Mouse (Mus musculus): ENCODE measurements around the gene 4930486L24Rik. TPM values are rescaled to one million over a fixed set of nuclear protein-coding genes. Genes with fewer than 3 reads are reported as not detected.
"Not testable (repeated sequence)": the region's sequence is repeated elsewhere in the genome, so short reads cannot be mapped to it uniquely, and the experiment has no call there.

Gene 4930486L24Rik
- not detected in 2 replicates for polyA plus RNA-seq (2015; fragmentation: Nextera tagmentation; extraction: Ambion mirVana)

DNA sequence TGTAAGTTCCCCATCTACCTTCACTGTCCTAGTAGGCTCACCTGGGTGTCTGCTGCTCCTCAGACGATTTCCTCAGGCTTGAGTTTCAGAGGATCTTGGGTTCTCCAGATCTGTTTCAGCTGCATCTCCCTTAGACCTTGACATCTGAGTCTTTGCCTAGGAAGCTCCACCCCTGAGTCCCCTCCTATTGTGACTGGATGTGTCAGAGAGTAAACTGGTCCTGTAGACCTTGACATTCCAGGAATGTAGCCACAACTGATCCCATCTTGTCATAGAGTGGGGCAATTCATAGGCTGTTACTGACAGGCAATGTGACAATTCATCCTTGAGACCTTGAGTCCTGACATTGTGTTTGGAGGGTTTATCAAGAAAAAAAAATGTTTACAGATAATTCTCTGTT lies at the start of gene 4930486L24Rik:
Gene 4930486L24Rik (minus strand): TSS at position 195 of the 400 bp plus-strand sequence.
- Histone ChIP-seq H3K4me1 (replicated peaks) (no peaks in the 10 kb centered on the region), H3K27me3 (no peaks in the 10 kb centered on the region), H3K4me2 (replicated peaks) (no peak within 1 kb of the TSS), H3K36me3 (no peaks in the 10 kb centered on the region), H3K4me3 (replicated peaks) (no peak within 1 kb of the TSS), H3K9me3 (no peaks in the 10 kb centered on the region), H3K9ac (replicated peaks) (no peak within 1 kb of the TSS), H3K27ac (no peak within 1 kb of the TSS)
- 65% methylated on average over 1 of the region's 1 CpGs for WGBS
- no peak for ATAC-seq

DNA sequence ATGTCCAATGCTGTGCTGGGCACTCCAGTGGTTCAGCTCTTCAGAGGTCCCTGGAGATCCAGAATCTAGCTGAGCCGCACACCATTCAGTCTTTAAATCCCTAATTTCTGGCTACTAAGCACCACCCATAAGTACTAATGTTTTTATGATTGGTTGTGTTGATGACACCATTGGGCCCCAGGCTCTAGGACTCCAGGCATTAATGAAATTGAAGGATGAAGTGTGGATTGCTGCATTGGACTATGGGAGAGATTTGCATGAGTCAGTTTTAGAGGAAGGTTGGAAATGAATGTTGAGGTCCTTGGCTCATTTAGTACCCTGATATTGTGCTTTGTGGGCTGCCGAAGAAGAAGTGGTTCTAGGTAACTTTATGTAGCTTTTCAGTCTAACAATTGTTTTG lies 40.5 kb upstream of the 4930486L24Rik start, which contains the start of gene Tpbpb:
Gene Tpbpb (minus strand): TSS at position 101 of the 400 bp plus-strand sequence.
- not testable (repeated sequence) for H3K36me3 ChIP-seq; H3K27me3 ChIP-seq; ATAC-seq; H3K9ac ChIP-seq (replicated peaks); H3K4me3 ChIP-seq (replicated peaks); H3K4me2 ChIP-seq (replicated peaks); H3K27ac ChIP-seq; H3K4me1 ChIP-seq (replicated peaks)
- H3K9me3 ChIP-seq, result peaks cover 12% of the 10 kb centered on the region; the same call in 1 of the 2 replicates
- 84% methylated on average over 2 of the region's 2 CpGs for WGBS

DNA sequence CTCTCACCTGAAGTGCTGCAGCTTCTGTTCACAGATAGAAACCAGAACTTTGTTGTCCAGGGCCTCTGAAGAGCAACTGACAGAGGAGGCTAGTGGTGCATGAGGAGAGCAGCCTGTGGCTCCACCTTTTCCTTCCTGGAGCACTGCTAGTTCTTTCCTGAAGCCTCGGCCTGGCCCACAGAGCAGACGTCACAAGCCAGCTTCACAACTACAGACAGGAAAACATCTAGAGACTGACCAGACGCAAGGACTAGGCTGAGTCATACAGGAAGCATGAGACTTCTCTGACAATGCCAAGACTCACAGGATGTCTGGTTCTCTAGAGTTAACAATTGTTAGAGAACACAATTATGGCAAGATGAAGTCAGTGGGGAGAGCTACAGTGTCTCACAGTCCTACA lies 33.1 kb upstream of the 4930486L24Rik start, which contains the start of gene Ctla2b:
Gene Ctla2b (minus strand): TSS at position 120 of the 400 bp plus-strand sequence.
- Histone ChIP-seq H3K9ac (replicated peaks) (no peak within 1 kb of the TSS), H3K27me3 (no peaks in the 10 kb centered on the region), H3K27ac (no peak within 1 kb of the TSS), H3K4me2 (replicated peaks) (no peak within 1 kb of the TSS), H3K9me3 (peaks cover 7% of the 10 kb centered on the region), H3K4me3 (replicated peaks) (no peak within 1 kb of the TSS), H3K36me3 (no peaks in the 10 kb centered on the region), H3K4me1 (replicated peaks) (no peaks in the 10 kb centered on the region)
- WGBS, result 93% methylated on average over 3 of the region's 3 CpGs
- no peak for ATAC-seq

DNA sequence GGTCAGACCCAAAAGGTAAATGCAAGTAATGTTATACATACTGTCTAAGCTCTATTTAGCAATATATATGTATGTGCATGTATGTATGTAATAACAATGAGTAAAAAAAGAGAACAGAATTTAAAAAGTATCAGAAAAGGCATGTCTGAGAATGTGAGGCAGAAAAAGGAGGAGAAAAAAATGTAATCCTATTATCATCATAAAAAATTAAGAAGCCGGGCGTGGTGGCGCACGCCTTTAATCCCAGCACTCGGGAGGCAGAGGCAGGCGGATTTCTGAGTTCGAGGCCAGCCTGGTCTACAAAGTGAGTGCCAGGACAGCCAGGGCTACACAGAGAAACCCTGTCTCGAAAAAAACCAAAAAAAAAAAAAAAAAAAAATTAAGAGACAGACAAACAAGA lies 32.5 kb upstream of the 4930486L24Rik start, which contains the start of gene Gm49392:
Gene Gm49392 (minus strand): TSS at position 101 of the 400 bp plus-strand sequence.
- not testable (repeated sequence) for H3K9me3 ChIP-seq; H3K4me3 ChIP-seq (replicated peaks); H3K36me3 ChIP-seq; H3K4me1 ChIP-seq (replicated peaks); H3K27ac ChIP-seq; H3K4me2 ChIP-seq (replicated peaks); ATAC-seq; H3K27me3 ChIP-seq; H3K9ac ChIP-seq (replicated peaks)
- WGBS, result 86% methylated on average over 8 of the region's 8 CpGs

DNA sequence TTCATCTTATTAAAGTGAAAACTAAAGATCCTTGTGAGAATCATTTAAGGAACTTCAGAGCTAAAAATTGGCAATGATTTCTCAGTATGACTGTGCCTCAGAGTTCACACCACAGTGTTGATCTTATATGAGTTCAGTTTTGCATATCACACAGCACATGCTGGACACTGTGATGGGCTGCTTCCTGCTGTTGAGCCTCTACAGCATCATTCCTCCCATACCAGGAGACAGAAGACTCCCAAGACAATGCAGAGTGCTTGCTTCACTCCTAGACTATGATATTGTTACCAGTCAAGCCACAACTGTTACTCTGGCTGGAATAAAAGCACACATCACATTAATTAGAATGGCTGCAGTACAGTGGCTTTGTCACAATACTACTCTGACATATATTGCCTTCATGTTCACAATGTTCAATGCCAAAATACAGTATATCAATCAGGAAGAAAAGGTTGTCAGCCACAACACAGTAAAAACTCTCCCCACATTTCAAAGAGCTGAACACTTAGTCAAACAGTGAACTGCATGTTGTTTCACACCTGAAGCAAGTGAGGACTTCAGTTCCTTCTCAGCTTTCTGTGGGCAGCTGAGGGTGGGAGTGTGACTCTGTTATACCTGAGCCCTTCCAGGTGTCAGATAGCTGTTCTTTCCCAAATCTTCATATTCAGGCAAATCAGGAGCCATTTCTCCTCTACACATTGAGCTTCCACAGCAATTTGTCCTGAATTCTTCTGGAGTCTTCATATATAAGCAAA lies 31.3 kb upstream of the 4930486L24Rik start:
- Histone ChIP-seq H3K27ac (no peak overlapping the region), H3K9me3 (peaks cover 6% of the 10 kb centered on the region; the same call in 1 of the 2 replicates), H3K4me2 (replicated peaks) (no peak overlapping the region), H3K27me3 (no peaks in the 10 kb centered on the region), H3K9ac (replicated peaks) (no peak overlapping the region), H3K36me3 (no peaks in the 10 kb centered on the region), H3K4me3 (replicated peaks) (no peak overlapping the region), H3K4me1 (replicated peaks) (no peaks in the 10 kb centered on the region)
- no peak for ATAC-seq

DNA sequence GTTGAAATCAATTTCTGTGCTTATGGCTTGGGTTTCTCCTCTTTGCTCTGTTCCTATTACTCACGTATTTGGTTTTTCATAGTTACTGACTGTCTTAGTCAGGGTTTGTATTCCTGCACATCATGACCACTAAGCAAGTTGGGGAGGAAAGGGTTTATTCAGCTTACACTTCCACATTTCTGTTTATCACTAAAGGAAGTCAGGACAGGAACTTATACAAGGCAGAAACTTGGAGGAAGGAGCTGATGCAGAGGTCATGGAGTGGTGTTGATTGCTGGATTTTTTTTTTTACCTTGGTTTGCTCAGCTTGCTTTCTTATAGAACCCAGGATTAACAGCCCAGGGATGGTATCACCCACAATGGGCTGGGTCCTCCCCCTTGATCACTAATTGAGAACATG lies 28.0 kb upstream of the 4930486L24Rik start:
- WGBS, result 79% methylated on average over 1 of the region's 1 CpGs
- H3K36me3 ChIP-seq, result no peaks in the 10 kb centered on the region
- H3K9ac ChIP-seq (replicated peaks), result no peak overlapping the region

DNA sequence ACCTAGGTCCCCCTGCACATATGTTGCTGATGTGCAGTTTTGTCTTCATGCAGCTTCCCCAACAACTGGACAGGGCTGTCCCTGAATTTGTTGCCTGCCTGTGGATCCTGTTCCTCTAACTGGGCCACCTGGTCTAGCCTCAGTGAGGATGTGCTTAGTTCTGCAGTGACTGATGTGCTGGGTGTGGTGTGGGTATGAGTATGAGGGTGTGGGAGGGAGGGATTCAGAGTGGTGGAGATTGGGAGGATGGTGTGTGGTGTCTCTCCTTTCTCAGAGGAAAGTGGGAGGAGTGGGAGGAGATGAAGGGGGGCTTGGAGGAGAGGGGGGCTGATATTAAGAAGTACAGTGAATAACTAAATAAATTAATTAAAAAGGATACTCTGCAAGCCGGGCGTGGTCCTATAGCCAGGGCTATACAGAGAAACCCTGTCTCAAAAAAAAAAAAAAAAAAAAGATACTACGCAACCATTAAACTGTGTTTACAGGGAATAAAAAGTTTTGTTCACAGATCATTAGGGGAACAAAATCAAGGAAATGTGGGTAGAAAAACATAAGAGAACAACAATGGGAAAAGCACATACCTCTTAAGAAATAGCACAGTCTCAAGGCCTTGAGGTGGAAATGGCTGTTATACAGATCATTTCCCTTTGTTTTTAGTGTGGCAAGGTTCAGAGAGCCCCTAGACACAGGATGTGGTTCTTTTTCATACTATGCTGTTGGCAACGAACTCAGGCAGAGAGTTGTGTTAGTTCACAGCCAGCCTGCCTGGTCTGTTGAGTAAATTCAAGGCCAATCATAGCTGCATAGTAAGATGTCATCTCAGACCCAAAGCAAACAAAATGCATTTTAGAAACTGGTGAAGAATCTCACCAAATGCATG lies 15.8 kb downstream of the 4930486L24Rik start:
- ATAC-seq, result no peak
- H3K4me2 ChIP-seq (replicated peaks), result no peak overlapping the region

More for the DNA sequence above, 28.0 kb upstream of the 4930486L24Rik start:
- Histone ChIP-seq H3K27me3 (no peaks in the 10 kb centered on the region), H3K4me3 (replicated peaks) (no peak overlapping the region), H3K9me3 (peaks cover 6% of the 10 kb centered on the region; the same call in 1 of the 2 replicates), H3K4me1 (replicated peaks) (no peaks in the 10 kb centered on the region), H3K27ac (no peak overlapping the region), H3K4me2 (replicated peaks) (no peak overlapping the region)
- no peak for ATAC-seq

DNA sequence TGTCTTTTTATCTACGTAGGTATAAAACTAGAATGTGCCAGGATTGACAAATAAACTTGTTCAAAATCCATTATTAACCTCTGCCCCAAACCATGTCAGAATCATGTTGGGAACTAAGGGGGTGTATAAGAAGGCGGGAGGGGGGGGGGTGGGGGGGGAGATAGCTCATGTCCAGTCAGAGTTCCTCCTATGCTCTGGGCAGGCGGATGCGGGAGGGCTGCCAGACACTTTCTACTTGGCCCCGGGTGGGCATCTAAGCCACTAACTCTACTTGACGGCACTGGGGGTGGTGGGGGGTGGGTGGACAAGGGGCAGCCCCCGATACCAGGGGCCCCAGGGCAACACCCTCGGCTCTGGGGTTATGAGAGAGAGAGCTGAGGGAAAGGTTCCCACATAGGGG lies 21.1 kb downstream of the 4930486L24Rik start:
- WGBS, result 90% methylated on average over 8 of the region's 8 CpGs
- no peaks in the 10 kb centered on the region; the same call in 1 of the 2 replicates for H3K9me3 ChIP-seq
- no peak overlapping the region for H3K4me3 ChIP-seq (replicated peaks)
- no peak overlapping the region for H3K4me2 ChIP-seq (replicated peaks)
- H3K27me3 ChIP-seq, result no peaks in the 10 kb centered on the region
- H3K4me1 ChIP-seq (replicated peaks), result no peaks in the 10 kb centered on the region
- no peak for ATAC-seq
- no peak overlapping the region for H3K9ac ChIP-seq (replicated peaks)
- no peak overlapping the region for H3K27ac ChIP-seq
- H3K36me3 ChIP-seq, result no peaks in the 10 kb centered on the region

More for the DNA sequence above, 15.8 kb downstream of the 4930486L24Rik start:
- H3K4me1 ChIP-seq (replicated peaks), result no peaks in the 10 kb centered on the region
- no peaks in the 10 kb centered on the region for H3K36me3 ChIP-seq
- H3K9me3 ChIP-seq, result no peaks in the 10 kb centered on the region
- WGBS, result 86% methylated on average over 4 of the region's 4 CpGs
- H3K4me3 ChIP-seq (replicated peaks), result no peak overlapping the region
- H3K27ac ChIP-seq, result no peak overlapping the region
- no peaks in the 10 kb centered on the region for H3K27me3 ChIP-seq
- H3K9ac ChIP-seq (replicated peaks), result no peak overlapping the region

DNA sequence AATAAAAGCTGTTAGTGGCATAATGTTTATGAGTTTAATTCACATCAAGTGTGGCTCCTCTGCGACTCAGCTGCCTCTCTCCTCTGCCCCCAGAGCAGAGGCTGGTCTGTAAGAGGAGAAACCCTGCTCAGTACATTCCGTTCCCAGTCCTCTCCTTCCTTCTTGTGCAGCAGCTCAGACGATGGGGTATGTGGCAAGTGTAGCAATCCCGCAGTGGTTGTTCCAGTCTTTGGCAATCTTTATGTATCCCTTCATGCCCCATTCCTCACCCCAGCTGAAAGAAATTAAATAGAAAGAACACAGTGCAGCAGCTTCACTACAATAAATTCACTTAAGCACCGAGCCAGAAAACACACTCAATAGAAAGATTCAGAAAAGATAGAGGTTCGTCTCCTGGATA lies 21.6 kb downstream of the 4930486L24Rik start:
- no peaks in the 10 kb centered on the region for H3K36me3 ChIP-seq
- no peaks in the 10 kb centered on the region for H3K4me1 ChIP-seq (replicated peaks)
- H3K9ac ChIP-seq (replicated peaks), result no peak overlapping the region
- no peaks in the 10 kb centered on the region for H3K27me3 ChIP-seq
- no peak overlapping the region for H3K4me3 ChIP-seq (replicated peaks)
- no peak for ATAC-seq
- no peaks in the 10 kb centered on the region; the same call in 1 of the 2 replicates for H3K9me3 ChIP-seq
- WGBS, result 84% methylated on average over 6 of the region's 6 CpGs
- no peak overlapping the region for H3K27ac ChIP-seq
- H3K4me2 ChIP-seq (replicated peaks), result no peak overlapping the region

DNA sequence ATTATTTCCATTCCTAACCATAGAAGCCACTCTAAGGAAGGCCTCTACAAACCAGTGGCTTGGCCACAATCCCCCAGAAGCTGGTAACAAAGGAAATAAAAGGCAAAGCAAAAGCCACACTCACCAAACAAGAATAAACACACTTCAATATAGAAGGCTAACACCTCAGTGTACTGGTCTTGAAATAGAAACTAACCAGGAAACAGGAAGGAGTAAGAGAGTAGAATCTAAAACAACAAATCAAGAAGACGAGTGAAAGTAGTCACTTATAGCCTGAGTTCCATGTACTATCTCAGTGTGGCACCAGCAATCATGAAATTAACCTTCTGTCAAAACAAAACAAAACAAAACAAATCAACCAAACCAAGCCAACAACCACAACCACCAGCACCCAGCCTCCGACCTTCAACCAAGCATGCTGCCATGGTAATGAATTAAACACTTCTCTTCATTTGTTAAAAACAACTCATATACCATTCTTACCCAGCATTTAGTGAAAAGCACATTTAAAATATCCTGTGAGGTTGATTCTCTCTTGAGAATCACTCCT lies 24.8 kb downstream of the 4930486L24Rik start:
- Histone ChIP-seq H3K9me3 (no peaks in the 10 kb centered on the region; the same call in 1 of the 2 replicates), H3K36me3 (no peaks in the 10 kb centered on the region), H3K9ac (replicated peaks) (no peak overlapping the region), H3K27ac (no peak overlapping the region), H3K27me3 (no peaks in the 10 kb centered on the region), H3K4me3 (replicated peaks) (no peak overlapping the region), H3K4me1 (replicated peaks) (no peaks in the 10 kb centered on the region), H3K4me2 (replicated peaks) (no peak overlapping the region)
- no peak for ATAC-seq
- WGBS, result 81% methylated on average over 2 of the region's 2 CpGs

DNA sequence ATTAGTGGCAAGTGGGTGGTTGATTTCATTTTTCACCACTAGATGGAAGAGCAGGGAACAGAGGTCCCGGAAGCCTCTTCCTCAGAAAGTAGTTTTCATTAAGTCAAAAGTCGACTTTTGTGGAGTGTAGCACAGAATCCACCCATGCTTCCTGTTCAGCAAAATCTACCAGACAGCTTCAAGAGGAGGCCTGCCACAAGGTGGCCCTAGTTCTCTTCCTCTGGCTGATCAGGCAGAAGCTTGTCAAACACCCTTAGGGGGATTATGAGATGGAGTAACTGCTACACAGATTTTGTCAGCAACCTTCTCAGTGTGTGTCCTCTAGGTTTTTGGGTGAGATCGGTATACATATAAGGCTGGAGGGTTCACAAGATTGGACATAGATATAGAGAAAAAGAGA lies 38.2 kb downstream of the 4930486L24Rik start:
- no peak for ATAC-seq
- Histone ChIP-seq H3K9ac (replicated peaks) (no peak overlapping the region), H3K4me3 (replicated peaks) (no peak overlapping the region), H3K36me3 (no peaks in the 10 kb centered on the region), H3K9me3 (no peaks in the 10 kb centered on the region), H3K4me1 (replicated peaks) (no peaks in the 10 kb centered on the region), H3K27ac (no peak overlapping the region), H3K4me2 (replicated peaks) (no peak overlapping the region), H3K27me3 (no peaks in the 10 kb centered on the region)
- WGBS, result 64% methylated on average over 3 of the region's 3 CpGs
